Mouse (Mus musculus) embryo, embryonic 9.5 days (tissue): Measurements from ENCODE around the gene Hist1h4f.
"Not testable (repeated sequence)": the region's sequence is repeated elsewhere in the genome, so short reads cannot be mapped to it uniquely, and the experiment has no call there.

Experiments
- DNase-seq: peaks from one replicate; pipeline ENCODE4 v3.0.0-alpha.2; 2017; ENCODE audit errors: extremely low spot score

Gene Hist1h4f

GRCm38 (mm10) chr13:23551146-23551834 is at the start of gene Hist1h4f:
Gene Hist1h4f, minus strand, starts transcription at chr13:23551648.
- peak; percentile 97 for DNase-seq

GRCm38 (mm10) chr13:23597957-23598356 is 46.5 kb upstream of the Hist1h4f start:
- DNase-seq: peak; percentile 74

GRCm38 (mm10) chr13:23595622-23596372 is 44.3 kb upstream of the Hist1h4f start:
- DNase-seq: no peak

DNA sequence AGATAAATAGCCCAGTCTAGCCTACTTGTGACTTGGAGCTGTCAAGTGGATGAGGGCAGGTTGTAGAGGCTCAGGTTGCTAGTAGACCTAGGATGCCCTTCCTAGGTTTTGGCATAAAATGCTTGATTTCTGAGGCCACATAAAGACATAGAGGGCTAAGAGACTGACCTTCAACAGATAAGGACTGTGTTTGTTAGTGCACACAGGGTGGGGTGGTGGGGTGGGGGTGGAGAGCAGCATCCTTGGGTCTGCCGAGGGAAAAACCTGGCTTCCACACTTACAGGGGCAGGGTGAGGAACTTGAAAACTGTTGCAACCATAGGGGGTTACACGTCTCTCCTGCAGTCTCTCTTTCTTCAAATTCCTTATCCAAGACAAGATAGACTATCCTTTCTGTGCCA is 43.7 kb upstream of the Hist1h4f start:
- no peak for DNase-seq

DNA sequence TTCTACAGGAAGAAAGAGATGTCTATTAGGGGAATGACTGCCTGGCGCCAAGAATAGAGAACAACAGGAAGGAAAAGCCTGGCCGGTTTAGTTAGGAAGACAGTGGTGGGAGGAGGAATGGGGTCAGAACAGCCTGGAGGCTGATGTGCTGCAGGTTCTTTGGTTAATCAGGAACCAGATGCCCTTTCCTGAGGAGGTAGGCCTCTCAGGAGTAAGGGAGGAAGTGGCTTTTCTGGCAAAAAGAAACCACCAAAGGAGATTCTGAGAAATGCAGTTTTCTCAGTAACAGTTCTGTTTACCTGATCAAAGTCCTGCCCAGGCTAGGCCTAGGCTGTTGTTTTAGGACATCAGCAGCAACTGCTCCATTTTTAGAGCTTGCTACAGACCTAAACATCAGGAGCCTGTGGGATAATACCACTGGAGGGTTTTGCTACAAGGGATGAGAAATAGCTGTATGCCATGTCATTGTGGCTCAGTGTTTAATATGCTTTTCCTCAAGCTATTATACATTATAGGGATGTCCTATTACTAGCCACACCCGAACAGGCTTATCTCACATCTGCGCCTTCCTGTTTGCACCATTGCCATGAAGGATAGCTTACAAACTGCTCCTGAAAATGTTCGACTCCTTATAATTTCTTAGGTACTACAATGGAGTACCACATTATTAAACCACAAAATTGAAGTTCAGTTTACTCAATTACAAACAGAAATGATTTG is 41.8 kb upstream of the Hist1h4f start:
- no peak for DNase-seq

DNA sequence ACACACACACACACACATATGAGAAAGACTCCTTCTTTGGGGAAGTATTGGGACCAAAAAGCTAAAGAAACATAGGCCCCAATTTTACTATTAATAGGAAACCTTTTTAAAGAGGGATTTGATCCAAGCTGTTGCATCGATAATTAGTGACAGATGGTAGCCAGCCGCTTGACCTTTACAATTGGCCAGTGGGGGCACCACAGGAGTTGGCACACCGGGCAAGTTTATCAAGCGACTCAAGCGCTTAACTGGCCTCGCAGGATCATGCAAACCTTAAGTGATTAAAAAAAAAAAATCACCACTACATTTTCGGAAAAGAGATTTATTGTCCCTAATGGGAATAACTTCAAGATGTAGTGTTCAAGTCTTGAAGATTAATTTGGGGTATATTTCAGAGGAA is 41.2 kb upstream of the Hist1h4f start:
- DNase-seq: no peak

GRCm38 (mm10) chr13:23591886-23592285 is 40.4 kb upstream of the Hist1h4f start:
- not testable (repeated sequence) for DNase-seq

DNA sequence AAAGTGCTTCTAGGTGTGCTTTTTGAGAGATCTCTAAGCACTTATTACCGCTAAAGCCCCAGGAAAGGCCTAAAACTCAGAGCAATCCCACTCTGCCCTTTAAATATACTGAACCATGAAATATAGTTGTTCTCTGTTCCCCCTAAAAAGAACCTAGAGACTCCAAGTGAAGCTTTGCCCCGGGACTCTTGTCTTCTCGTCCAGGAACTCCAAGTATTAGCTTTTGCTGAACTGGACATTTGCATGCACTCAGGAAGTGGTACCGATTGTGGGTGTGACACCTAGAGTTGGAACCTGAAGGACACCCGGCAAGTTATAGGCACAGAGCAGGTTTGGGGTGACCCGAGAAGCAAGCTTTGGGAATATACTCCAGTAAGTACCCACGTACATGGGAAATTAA is 39.8 kb upstream of the Hist1h4f start:
- DNase-seq: no peak

DNA sequence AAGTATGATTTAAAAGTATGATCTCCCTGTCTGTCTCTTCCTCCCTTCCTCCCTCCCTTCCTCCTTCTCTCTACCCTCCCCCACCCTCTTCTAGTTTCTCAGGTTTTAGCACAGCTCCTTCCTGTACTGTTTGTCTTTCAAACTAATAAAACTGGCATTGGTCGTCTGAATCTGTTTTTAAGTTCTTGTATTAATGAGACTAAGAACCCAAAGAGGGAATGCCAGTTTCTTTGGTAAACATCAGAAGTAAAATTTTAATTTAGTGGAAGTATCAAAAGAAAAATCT is 35.4 kb upstream of the Hist1h4f start:
- no peak for DNase-seq

DNA sequence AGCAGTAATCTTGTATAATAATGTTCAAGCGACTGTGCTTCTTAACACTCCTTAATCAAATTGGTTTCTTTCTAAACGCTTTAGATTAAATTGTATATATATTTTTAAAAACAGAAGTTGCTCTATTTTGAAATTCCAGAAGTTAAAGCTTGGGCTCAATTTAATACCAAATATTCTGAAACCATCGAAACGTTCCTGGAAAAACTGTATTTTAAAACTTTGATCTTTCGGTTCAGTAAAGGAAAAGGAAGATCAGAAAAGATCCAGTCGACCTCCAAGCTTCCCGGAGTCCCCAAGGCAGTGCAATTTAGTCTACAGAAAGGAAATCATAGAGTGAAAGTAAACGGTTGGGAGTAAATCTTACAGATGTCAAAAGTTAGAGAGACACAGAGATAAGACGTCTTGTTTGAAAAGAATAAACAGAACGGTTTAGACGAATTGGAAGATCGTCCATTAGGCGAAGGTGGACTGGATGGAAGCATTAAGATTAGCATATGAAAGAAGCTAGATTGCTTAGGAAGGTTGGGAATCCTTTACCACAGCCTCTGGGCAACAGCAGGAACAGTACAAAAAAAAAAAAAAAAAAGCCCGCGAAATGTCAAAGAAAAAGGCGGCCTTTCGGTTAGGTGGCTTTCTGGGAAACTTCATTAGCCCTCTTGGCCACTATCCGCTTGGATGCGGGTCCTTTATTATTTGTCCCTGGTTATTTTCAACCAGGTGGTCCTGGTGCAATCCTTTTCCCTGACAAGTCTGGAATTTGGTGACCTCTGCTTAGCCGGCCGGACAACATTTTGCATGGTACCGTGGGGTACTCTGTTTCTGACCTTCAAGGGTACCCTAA is 34.9 kb upstream of the Hist1h4f start:
- peak; percentile 63 for DNase-seq

GRCm38 (mm10) chr13:23585442-23586098 is 34.1 kb upstream of the Hist1h4f start:
- peak; percentile 91 for DNase-seq

GRCm38 (mm10) chr13:23585029-23585441 is 33.6 kb upstream of the Hist1h4f start:
- DNase-seq: peak; percentile 83

- DNase-seq: peak; percentile 51
Observed at GRCm38 (mm10) chr13:23584331-23584730, 32.9 kb upstream of the Hist1h4f start.

DNA sequence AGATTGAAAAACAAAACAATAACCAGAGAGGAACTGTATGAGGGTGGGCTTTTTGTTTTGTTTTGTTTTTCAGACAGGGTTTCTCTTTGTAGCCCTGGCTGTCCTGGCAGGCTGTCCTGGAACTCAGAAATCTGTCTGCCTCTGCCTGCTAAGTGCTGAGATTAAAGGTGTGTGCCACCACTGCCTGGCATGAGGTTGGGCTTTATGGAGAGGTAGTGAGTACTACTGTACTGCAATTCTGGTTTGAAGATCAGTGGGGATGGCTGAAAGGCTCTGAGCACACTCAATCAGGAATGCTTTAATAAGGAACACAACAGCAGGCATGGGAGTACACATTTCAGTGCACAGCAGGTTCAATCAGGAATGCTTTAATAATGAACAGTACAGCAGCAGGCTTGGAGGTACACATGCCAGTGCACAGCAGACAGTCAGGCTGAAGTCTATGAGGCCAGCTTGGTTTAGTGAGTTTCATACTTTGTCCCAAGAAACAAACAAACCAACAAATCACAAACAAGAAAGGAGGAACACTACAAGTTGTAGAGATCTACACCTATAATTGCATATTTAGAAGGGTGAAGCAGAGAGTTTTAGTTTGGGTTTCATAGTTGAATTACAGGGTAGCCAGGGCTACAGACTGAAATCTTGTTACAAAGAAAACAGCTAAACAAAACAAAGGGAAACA is 32.1 kb upstream of the Hist1h4f start:
- peak; percentile 33 for DNase-seq

DNA sequence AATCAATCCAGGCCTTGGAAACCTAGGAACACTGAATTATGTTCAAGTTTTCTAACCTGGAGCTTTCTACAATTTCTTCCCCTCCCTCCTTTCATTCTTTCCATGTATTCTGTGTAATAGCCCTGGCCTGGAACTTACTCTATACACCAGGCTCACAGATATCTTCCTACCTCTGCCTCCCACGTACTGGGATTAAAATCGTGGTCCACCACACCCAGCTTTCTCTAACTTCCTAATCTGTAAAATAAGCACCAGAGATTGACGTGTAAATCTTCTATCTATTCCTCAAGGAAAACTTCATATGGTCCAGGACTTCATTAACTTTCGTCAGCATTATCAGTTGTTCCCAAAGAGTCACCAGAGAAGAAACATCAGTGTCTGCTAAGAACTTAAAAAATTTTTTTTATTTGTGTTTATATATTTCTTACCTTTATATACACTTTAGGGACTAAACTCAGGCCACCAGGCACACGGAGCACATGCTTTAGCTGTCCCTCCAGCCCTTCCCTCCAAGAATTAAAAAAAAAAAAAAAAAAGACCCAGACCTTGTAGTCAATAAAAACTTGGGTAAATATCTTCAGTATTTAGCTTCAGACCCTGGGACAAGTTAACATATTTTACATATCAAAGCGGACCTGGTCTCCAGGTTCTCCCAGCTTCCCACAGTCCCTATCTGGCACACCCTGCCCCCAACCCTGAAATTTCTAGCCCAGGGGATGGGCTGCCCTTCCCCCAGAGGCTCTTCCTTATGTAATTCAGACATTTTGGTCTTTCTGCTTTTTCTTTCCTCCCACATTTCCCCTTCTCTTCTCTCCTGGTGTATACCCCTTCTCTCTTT is 31.0 kb upstream of the Hist1h4f start:
- peak; percentile 70 for DNase-seq

GRCm38 (mm10) chr13:23581408-23582218 is 30.2 kb upstream of the Hist1h4f start, which contains the start of gene Hist1h4d:
Gene Hist1h4d, plus strand, starts transcription at chr13:23581598.
- peak; percentile 100 for DNase-seq

DNA sequence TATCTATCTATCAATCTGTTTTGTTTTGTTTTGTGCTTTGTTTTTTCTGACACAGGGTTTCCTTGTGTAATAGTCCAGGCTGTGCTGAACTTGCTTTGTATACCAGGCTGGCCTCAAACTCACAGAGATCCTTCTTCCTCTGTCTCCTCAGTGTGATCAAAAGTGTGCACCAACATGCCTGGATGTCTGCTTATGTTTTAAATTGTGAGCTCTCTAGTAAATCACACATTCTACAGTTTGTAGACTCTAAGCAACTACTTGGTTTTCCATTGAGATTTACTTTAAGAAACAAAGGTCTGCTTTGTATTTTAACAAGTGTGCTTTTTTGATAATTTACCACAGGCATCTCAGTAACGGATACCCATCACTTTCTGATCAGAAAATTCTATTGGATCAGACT is 26.4 kb upstream of the Hist1h4f start:
- DNase-seq: no peak

DNA sequence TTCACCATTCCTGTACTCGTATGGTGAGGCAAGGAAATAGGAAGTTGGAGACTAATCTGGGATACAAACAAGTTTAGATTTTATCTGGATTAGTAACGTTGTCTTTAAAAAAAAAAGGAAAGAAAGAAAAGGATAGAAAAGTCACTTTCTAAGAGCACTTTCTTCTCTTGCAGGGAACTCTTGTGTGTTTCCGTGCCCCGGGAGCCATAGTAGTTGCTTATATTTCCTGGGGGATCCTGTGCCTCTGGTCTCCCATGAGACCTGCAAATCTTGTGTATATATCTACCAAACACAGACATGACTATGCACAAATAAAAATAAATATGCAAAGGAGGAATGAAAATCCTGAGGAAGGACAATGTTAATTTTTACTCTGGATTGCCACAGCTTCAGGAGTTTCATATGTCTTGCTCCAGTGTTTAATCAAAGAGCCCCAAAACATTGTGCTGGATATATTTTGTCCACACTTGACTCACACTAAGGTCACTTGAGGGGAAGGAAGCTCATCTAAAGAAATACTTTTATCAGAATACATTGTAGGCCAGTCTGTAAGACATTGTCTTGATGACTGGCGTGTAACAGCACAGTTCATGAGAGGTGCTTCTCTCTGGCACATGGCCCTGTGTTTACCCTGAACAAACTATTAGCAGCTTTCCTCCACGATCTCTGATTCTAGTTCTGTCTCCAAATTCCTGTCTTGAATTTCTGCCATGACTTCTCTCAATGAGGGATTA is 25.6 kb upstream of the Hist1h4f start:
- DNase-seq: peak; percentile 57
